Mouse (Mus musculus) embryo, embryonic 11.5 days (tissue): Measurements from ENCODE around the gene Cyp2c39.
"Not testable (repeated sequence)": the region's sequence is repeated elsewhere in the genome, so short reads cannot be mapped to it uniquely, and the experiment has no call there.

ENCODE experiments used
- DNase-seq: peaks from one replicate; pipeline ENCODE4 v3.0.0-alpha.2; 2012; ENCODE audit warnings: low read depth, low spot score

The Cyp2c39 gene

GRCm38 (mm10) chr19:39510534-39510933 lies at the start of gene Cyp2c39:
Cyp2c39 (plus strand) TSS chr19:39510862.
- no peak for DNase-seq

GRCm38 (mm10) chr19:39462941-39463340 lies 47.7 kb upstream of the Cyp2c39 start, which contains the start of gene Cyp2c38:
Cyp2c38 (minus strand) TSS chr19:39463075.
- DNase-seq = no peak

GRCm38 (mm10) chr19:39463923-39464322 lies 46.7 kb upstream of the Cyp2c39 start:
- DNase-seq = no peak

GRCm38 (mm10) chr19:39483961-39484360 lies 26.7 kb upstream of the Cyp2c39 start:
- not testable (repeated sequence) for DNase-seq

GRCm38 (mm10) chr19:39506341-39506740 lies 4.3 kb upstream of the Cyp2c39 start:
- no peak for DNase-seq

- DNase-seq = no peak
Measured at GRCm38 (mm10) chr19:39509533-39509932, 1.1 kb upstream of the Cyp2c39 start.
